Mouse (Mus musculus): Measurements from ENCODE around the gene Arhgef38.

Arhgef38 gene

DNA sequence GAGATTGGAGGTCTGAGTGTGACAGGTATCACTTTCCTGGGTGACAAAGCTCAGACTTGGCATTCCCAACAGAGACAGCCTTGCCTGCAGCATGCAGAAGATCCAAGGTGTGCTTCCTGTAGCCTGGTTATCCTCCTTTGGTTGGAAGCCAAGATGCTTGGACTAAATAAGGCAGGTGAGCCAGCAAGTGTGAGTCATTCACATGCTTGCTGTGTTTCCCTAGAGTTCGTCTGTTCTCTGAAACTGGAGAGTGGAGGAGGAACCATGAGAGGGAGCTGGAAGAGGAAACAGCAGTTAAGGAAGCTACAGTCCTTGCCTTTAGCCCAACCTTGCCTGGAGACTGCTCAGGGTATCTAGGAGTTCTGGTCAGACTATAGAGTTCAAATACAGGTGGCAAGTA, 69.6 kb downstream of the Arhgef38 start:
- peak; percentile 48 to 50 for DNase-seq (ENCODE audit: low spot score in 2 of 2)

DNA sequence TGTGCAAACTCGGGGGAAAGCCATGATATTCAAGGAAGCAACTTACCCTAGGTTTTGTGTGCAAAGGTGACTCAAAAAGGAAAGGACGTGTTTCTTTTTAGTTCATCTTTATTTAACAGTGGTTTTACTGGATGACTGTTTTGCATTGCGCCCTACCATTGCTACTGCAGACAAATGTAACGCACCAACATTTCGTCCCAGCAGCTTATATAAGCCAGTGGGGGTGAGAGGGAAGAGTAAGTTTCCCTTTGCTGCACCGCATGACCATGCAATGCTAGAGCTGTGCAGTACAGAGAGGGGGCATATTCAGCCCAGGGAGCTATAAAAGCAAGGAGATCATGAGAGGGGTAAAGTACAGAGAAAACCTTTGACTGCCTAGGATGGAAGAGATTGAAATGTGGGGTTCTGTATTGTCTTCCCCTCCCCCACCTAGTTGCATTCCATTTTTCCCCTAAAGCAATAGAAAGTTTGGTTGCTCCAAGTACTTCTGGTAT, 70.8 kb downstream of the Arhgef38 start:
- DNase-seq (ENCODE audit: low spot score in 2 of 2) = peak in 1 of 2 experiments; percentile 13

DNA sequence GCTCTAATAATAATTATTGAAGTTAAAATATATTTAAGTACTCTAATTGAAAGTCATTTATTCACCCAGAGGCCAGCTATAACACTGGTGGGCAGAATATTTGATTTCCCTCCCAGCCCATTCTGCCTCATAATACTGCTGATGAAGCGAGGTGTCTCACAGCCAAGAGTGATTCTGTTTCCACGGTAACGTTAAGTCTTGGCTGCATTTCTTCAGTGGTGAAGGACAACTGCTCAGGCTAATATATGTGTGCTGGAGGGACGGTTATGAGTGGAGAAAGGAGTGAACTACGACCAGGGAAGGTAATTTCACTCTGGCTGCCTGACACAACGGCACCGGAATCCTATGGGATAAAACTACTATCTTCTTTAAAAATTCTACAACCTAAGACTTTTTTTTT, 71.6 kb downstream of the Arhgef38 start:
- DNase-seq (ENCODE audit: low spot score in 2 of 2) = peak; percentile 9 to 24

- no peak for DNase-seq (ENCODE audit: low spot score in 2 of 2)
These were observed 73.3 kb downstream of the Arhgef38 start for GRCm38 (mm10) chr3:133161407-133161806.

DNA sequence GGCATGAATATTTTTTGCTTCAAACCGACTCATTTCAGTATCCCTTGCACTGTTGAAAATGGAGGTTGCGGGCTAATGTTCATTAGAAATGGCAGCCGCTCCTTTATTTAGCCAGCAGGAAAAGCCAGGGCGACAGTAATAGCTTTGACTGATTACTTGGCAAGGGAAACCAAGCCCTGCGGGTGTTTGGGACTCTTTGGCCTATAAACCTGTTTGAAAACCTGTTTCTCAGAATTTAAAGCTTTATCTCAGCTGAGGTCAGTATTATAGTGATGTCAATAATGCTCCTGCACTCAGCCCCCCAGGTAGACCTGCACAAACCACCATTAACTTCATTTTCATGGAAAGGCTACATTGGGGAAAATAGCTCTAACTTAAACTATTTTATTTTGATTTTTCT, 76.5 kb downstream of the Arhgef38 start:
- no peak for DNase-seq (ENCODE audit: low spot score in 2 of 2)

DNA sequence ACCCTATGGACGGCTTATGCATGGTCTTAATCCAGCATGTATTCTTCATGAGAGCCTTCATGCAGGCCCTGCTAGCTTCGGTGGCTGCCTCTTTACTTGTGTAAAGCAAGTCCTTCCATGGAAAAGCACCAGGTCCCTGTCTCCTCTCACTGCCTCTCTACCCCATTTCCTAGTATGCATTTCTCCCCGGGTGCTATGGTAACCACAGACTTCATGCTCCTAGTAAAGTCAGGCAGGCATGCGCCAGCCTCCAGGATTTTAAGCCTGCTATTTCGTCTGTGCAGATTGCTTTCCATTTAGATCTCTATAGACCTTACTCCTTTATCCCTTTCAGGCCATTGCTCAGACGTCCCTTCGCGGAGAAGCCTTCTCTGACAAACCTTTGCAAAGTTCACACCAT, 80.1 kb downstream of the Arhgef38 start:
- DNase-seq (ENCODE audit: low spot score in 2 of 2) = peak; percentile 33 to 50

- DNase-seq (ENCODE audit: low spot score in 2 of 2) = no peak
These were observed 81.1 kb downstream of the Arhgef38 start for GRCm38 (mm10) chr3:133153629-133154028.

GRCm38 (mm10) chr3:133152831-133153230, 81.9 kb downstream of the Arhgef38 start:
- DNase-seq (ENCODE audit: low spot score in 2 of 2) = no peak

- no peak for DNase-seq (ENCODE audit: low spot score in 2 of 2)
These were observed 83.1 kb downstream of the Arhgef38 start for GRCm38 (mm10) chr3:133151629-133152028.

DNA sequence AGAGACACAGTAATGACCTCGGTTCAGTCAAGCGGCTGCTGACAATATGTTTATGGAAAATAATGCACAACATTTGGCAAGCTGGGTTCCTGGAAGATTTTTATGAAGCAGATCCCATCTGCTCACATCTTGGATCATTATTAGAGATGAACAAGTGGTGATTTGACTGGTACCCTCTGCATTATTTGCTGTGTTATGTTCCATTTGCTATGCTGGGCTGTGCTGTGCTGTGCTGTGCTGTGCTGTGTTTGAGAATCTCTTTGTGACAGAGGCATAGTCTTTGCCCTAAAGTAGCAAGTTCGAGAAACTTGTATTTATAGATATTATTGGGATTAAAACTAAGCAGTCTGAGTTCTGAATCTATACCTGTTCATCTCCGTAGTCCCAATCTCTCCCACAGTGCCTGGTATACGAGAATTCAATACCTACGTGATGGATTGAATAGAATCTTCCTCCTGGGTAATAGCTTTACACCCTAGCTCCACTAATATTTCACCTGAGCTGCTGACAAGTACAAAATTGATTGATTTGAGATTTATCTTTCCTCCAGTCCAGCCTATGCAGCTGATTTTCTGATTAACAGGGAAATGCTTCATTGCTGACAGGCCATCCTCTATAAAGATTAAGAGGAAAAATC, 90.1 kb downstream of the Arhgef38 start:
- no peak for DNase-seq (ENCODE audit: low spot score in 2 of 2)

DNA sequence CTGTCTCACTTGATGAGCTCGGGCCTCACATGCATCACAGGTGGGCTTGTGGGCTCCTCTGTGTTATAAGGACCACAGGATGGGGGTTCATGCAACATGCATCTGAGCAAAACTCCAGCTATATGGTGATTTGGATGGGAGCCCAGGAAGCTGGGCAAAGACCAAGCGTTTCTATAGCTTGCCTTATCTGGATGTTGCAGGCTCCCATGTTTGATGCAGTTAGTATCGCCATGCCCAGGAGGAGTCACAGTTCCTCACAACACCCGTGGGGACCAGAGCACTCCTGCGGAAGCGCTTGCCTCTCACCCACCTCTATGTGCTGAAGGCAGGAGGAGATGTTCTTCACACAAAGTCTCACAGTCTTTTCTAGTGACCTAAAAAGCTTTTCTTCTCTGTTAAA, 92.9 kb downstream of the Arhgef38 start:
- no peak for DNase-seq (ENCODE audit: low spot score in 2 of 2)

- DNase-seq (ENCODE audit: low spot score in 2 of 2) = peak in 1 of 2 experiments; percentile 9
These were observed 102.1 kb downstream of the Arhgef38 start for GRCm38 (mm10) chr3:133132611-133133010.

DNA sequence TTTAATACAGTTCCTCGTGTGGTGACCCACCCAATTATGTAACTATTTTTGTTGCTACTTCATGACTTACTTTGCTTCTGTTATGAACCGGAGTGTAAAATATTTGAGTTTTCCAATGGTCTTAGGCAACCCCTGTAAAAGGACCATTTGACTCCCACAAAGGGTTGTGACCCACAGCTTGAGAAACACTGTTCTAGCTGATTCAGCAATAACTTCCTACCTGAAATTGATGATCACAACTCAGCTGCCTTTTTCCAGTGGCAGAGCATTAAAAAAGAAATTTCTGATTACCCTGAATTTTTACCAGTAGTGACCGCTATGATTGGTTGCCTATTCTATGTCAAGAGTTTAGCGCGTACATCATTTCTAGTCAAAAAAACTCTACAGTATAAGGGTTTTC, 103.4 kb downstream of the Arhgef38 start:
- no peak for DNase-seq (ENCODE audit: low spot score in 2 of 2)

DNA sequence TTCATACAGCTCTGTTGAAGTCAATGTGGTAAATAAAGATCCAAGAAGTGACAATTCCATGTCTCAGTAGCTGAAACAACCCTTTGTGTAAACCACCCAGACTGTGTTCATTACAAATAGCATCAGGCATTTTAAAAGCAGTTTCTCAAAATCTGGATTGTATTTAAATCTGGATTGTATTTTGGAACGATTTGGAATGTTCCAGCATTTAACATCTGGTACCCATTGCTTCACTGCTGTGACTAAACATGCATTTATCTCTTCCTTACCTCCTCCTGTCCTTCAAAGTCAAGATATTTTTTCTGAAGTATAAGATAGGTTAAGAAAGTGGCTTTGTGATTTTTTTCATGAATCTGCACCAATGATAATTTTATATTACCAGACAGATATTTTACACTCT, 121.5 kb downstream of the Arhgef38 start:
- DNase-seq (ENCODE audit: low spot score in 2 of 2) = no peak

GRCm38 (mm10) chr3:133111741-133112140, 123.0 kb downstream of the Arhgef38 start:
- peak in 1 of 2 experiments; percentile 41 for DNase-seq (ENCODE audit: low spot score in 2 of 2)

DNA sequence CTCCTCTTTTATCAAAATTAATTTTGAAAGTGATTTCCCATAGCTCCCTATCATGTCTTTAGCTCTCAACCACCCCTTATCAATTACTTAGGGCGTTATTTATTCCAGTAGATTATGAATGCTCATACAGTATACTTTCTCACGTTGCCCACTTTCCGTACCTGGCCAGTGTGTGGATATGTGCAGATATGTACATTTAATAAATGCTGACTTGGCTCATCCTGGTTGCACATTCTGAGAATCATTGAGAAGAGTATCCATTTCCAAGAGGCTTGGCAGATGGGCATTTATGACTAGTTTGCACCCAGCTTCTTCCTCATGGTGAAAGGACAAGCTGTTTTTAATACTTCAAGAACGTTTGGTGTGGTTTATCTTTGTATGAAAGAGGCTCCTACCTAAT, 124.9 kb downstream of the Arhgef38 start:
- no peak for DNase-seq (ENCODE audit: low spot score in 2 of 2)

DNA sequence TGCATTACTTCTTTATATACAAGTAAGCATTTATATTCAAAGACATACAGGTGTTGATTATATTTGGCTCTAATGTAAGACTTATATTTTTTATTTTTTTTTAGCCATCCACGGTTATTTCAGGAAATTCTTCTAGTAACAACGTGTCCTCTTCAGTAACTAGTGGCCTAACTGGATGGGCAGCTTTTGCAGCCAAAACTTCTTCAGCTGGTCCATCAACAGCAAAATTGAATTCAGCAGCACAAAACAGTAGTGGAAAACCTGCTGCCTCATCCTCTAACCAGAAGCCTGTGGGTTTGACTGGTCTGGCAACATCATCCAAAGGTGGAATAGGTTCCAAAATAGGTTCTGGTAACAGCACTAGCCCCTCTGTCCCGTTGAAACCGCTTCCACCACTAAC, 126.0 kb downstream of the Arhgef38 start:
- DNase-seq (ENCODE audit: low spot score in 2 of 2) = no peak

GRCm38 (mm10) chr3:133104436-133104835, 130.3 kb downstream of the Arhgef38 start:
- no peak for DNase-seq (ENCODE audit: low spot score in 2 of 2)

DNA sequence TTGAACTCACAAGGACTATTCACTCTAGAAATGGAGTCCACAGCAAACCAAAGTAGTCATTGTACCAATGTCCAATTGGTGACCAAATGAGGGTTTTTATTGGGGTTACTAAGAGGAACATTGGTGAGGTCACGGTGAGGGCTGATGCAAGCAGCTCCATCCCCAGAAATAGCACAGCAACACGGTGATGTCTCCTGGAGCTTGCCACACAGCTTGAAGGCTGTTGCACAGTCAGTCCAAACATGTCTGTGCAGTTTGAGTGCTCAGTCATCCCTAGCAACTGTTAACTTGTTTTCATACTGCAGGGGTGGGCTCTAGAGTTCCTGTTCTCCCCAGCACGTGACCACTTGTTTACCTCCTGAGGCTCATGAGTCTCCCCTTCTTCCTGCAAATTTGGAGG, 131.0 kb downstream of the Arhgef38 start:
- DNase-seq (ENCODE audit: low spot score in 2 of 2) = no peak

DNA sequence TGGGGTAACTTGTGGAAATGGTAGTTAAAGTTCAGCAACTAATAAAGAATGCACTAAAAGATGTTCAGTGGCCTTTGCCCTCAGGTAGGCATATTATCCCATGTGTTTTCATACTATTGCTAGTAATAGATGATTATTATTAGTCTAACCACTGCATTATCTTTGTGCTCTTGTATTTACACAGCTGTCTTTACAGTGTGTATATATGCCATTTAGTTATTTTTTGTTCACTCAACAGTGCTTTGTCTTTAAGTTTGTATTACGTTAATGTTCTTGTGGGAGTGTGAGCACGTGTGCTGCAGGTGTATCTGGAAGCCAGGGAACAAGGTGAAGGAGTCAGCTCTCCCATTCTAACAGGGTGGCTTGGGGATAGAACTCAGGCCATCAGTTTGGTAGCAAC, 135.8 kb downstream of the Arhgef38 start:
- DNase-seq (ENCODE audit: low spot score in 2 of 2) = no peak

GRCm38 (mm10) chr3:133098336-133098735, 136.4 kb downstream of the Arhgef38 start:
- DNase-seq (ENCODE audit: low spot score in 2 of 2) = no peak

DNA sequence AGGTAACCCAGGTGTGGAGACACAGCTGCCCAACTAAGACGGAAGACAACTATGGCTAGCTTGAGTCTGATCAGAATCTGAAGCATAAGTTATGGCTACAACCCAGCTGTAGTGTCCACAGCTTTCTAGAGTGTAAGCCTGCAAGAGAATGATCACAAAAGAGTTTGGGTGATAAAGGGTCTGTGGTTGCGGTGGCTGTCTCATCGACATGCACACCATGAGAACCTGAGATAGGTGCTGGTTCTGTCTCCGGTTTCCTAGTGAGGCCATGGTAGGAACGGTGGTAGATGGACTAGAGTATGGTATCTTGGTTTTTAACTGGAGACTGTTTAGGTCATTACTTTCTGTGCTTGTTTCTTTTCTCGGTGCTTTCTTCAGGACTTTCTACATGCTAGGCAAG, 136.8 kb downstream of the Arhgef38 start:
- no peak for DNase-seq (ENCODE audit: low spot score in 2 of 2)

DNA sequence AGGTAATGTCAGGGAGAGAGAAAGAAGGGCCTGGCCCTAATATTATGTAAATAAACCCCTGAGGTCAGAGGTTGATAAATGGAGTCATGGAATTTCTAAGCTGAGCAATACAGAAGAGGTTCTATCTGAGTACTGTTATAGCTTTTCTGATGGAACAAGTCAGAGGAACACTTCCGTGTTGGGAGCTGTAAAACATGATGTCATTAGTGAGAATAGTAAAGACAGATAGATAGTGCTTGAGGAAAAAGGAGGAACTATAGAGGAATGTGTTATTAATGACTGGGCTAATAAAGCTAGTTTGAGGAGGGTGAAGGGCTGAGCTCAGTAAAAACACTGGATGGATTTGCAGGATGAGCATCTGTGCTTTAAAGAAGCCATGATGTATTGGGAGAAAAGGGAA, 140.4 kb downstream of the Arhgef38 start:
- no peak for DNase-seq (ENCODE audit: low spot score in 2 of 2)

GRCm38 (mm10) chr3:133092936-133093335, 141.8 kb downstream of the Arhgef38 start:
- no peak for DNase-seq (ENCODE audit: low spot score in 2 of 2)

All from frontal cortex, postnatal 36 days (tissue).